Mouse (Mus musculus) stomach, embryonic 15.5 days (tissue): Measurements from ENCODE around the gene Limch1. TPM values are rescaled to one million over a fixed set of nuclear protein-coding genes. Genes with fewer than 3 reads are reported as not detected.
A peak's percentile ranks its signal among the peaks of the same experiment; 100 is the strongest.

ENCODE experiments used
- ATAC-seq: fragments of 200-750 bp; cut with Nextera tagmentation; 2 replicates; pipeline ENCODE4 v1.8.0; 2017; ENCODE audit warnings: low read depth, moderate number of reproducible peaks, moderate TSS enrichment; ENCODE audit not compliant: insufficient read depth, low FRiP score
- H3K27ac ChIP-seq: fragments of 300-500 bp; sonication (generic); 2 replicates; pipeline ENCODE4 v1.5.1; 2015; ENCODE audit warnings: mild to moderate bottlenecking, inconsistent platforms
- H3K27me3 ChIP-seq: fragments of 300-500 bp; sonication (generic); replicated peaks from 2 replicates; pipeline ENCODE4 v1.6.1; 2015; ENCODE audit warnings: inconsistent platforms
- H3K36me3 ChIP-seq: fragments of 300-500 bp; sonication (generic); 2 replicates; pipeline ENCODE4 v1.6.1; 2015; ENCODE audit warnings: inconsistent platforms
- H3K4me1 ChIP-seq: fragments of 300-500 bp; sonication (generic); 2 replicates; pipeline ENCODE4 v1.6.1; 2015; ENCODE audit warnings: inconsistent platforms
- H3K4me2 ChIP-seq: fragments of 300-500 bp; sonication (generic); 2 replicates; pipeline ENCODE4 v1.6.1; 2015; ENCODE audit warnings: mild to moderate bottlenecking, inconsistent platforms
- H3K4me3 ChIP-seq: fragments of 300-500 bp; sonication (generic); replicated peaks from 2 replicates; pipeline ENCODE4 v1.5.1; 2015; ENCODE audit warnings: inconsistent platforms
- H3K9ac ChIP-seq: fragments of 300-500 bp; sonication (generic); 2 replicates; pipeline ENCODE4 v1.6.1; 2015; ENCODE audit warnings: inconsistent platforms
- H3K9me3 ChIP-seq: fragments of 300-500 bp; sonication (generic); 2 replicates; pipeline ENCODE4 v1.6.1; 2016; ENCODE audit warnings: inconsistent platforms
- WGBS: fragments of 180-500 bp; shearing (Covaris S2); methylation state at CpG from one replicate; pipeline ENCODE4 v1.1.7; 2015; 5-methylcytosine and 5-hydroxymethylcytosine counted together
- polyA plus RNA-seq: library from polyadenylated mRNA; unstranded; fragments of >200 nt; fragmentation: Nextera tagmentation; extraction: Ambion mirVana; gene quantifications from 2 replicates; pipeline ENCODE4 v1.2.1, GENCODE M21; 2015

The Limch1 gene
- polyA plus RNA-seq, 1 experiment from 2014 or later: 10.8 TPM

DNA sequence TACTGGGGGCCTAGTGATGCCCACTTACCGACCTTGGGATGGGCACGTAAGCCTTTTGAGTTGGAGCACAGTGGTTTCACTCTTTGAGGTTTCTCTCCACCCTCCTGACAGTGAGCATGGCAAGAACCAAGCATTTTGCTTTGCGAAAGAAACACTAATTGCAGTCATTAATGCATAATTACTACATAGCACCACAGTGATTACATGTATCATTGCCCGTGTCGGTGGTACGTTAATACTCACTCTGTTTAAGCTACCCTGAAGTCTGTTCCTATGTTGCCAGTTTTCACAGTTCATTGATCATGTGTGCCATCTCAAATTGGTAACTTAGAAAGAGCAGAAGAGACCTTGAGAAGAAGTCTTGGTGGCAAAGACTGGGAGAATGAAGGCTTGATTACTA, 127.1 kb downstream of the Limch1 start:
- Histone ChIP-seq H3K9me3 (no peaks in the 10 kb centered on the region), H3K4me1 (no peaks in the 10 kb centered on the region), H3K27ac (no peak overlapping the region), H3K36me3 (no peaks in the 10 kb centered on the region), H3K9ac (no peak overlapping the region), H3K27me3 (no peaks in the 10 kb centered on the region), H3K4me3 (no peak overlapping the region), H3K4me2 (no peak overlapping the region)
- ATAC-seq: no peak
- 95% methylated on average over 6 of the region's 6 CpGs for WGBS

DNA sequence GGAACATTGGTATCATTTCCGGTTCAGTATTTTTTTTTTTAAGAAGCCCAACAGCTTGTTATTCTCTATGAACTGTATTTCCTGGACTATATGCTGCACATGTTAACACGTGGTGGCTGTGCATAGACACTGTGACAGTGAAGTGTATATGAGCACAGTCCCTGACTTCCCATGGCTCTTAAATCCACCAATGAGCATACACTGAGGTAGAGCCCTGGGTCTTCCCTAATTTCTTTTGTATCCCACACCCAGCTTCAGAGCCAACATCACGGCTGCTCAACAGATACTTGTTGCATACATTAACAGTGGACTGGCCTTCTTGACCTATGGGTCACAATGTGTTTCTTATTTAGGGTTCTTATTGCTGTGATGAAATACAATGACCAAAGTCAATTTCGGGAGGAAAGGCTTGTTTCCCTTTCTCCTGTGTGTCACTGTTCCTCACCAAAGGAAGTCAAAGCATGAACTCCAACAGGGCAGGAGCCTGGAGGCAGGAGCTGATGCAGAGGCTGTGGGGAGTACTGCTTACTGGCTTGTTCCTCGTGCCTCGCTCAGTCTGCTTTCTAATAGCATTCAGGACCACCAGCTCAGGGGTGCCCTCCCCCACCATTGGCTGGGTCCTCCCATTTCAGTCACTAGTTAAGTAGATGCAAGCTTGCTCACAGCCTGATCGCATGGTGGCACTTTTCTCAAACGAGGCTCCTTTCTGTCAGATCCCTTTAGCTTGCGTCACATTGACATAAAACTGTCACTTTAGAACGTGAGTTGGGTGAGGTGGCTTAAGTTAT, 130.6 kb downstream of the Limch1 start:
- H3K36me3 ChIP-seq: no peaks in the 10 kb centered on the region
- no peaks in the 10 kb centered on the region for H3K27me3 ChIP-seq
- H3K9me3 ChIP-seq: no peaks in the 10 kb centered on the region
- no peak overlapping the region for H3K4me3 ChIP-seq
- H3K27ac ChIP-seq: no peak overlapping the region
- no peak overlapping the region for H3K9ac ChIP-seq
- H3K4me1 ChIP-seq: no peaks in the 10 kb centered on the region
- 66% methylated on average over 10 of the region's 10 CpGs for whole genome bisulfite sequencing
- ATAC-seq: no peak
- no peak overlapping the region for H3K4me2 ChIP-seq

DNA sequence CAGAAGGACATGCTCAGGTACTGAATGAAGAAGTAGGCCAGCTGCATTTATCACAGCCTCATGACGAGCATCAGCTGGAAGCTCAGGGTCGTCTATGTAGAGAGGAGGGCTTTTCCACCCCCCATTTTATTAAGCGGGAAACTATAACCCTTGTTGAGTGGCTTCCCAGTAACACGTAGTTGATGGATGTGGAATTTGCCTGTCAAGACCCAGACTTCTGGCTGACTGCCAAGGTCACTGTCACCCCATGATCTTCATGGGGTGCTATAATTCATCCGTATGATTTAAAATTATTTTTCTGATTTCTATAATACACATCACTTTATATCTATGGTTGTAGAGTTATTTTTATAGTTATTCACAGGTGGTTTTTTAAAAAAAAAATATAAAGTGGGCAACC, 131.4 kb downstream of the Limch1 start:
- Histone ChIP-seq H3K9me3 (no peaks in the 10 kb centered on the region), H3K4me2 (no peak overlapping the region), H3K4me3 (no peak overlapping the region), H3K9ac (no peak overlapping the region), H3K27me3 (no peaks in the 10 kb centered on the region), H3K36me3 (no peaks in the 10 kb centered on the region), H3K27ac (no peak overlapping the region), H3K4me1 (no peaks in the 10 kb centered on the region)
- 50% methylated on average over 5 of the region's 5 CpGs for WGBS
- no peak for ATAC-seq

DNA sequence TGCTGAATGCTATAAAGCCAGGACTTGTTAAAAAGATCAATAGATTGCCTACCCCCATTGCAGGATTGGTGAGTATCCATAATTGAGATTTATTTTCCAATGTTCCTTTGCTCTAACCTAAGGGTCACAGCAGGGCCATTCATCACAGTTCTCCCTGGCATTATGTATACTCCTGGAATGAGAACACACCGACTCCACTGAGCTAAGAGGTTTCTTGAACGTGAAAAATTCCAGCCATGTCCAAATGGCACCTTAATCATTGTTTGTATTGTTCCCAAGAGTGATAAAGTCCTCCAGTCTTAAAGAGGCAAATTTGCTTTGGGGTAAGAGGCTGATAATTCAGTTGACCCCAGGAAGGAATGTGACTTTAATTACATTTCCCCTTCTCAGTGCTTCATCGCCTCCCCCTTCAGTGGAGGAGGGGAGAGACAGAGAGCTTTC, 136.3 kb downstream of the Limch1 start:
- Histone ChIP-seq H3K4me1 (no peaks in the 10 kb centered on the region), H3K27ac (no peak overlapping the region), H3K27me3 (no peaks in the 10 kb centered on the region), H3K9me3 (no peaks in the 10 kb centered on the region), H3K4me2 (no peak overlapping the region), H3K4me3 (no peak overlapping the region), H3K9ac (no peak overlapping the region), H3K36me3 (no peaks in the 10 kb centered on the region)
- WGBS: 15% methylated on average over 3 of the region's 3 CpGs
- peak; percentile 63 for ATAC-seq

DNA sequence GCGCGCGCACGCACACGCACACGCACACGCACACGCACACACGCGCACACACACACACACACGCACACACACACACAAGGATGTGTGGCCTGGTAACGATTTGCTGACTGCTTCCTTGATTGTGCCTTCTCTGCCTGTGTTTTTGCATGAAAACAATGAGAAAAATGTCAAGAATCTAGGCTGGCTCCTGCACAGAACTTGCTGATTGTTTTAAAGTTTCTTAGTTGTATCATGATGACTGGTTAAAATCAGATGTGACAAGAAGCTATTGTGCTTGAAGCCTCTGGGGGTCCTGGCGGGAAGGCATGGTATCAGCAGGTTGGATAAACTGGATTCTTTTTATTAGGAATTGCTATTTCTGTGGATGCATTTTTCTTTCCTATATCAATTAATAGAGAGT, 137.1 kb downstream of the Limch1 start:
- no peaks in the 10 kb centered on the region for H3K9me3 ChIP-seq
- no peak for ATAC-seq
- H3K4me2 ChIP-seq: no peak overlapping the region
- no peaks in the 10 kb centered on the region for H3K36me3 ChIP-seq
- no peak overlapping the region for H3K4me3 ChIP-seq
- WGBS: 83% methylated on average over 13 of the region's 13 CpGs
- H3K9ac ChIP-seq: no peak overlapping the region
- no peak overlapping the region for H3K27ac ChIP-seq
- no peaks in the 10 kb centered on the region for H3K27me3 ChIP-seq
- H3K4me1 ChIP-seq: no peaks in the 10 kb centered on the region

DNA sequence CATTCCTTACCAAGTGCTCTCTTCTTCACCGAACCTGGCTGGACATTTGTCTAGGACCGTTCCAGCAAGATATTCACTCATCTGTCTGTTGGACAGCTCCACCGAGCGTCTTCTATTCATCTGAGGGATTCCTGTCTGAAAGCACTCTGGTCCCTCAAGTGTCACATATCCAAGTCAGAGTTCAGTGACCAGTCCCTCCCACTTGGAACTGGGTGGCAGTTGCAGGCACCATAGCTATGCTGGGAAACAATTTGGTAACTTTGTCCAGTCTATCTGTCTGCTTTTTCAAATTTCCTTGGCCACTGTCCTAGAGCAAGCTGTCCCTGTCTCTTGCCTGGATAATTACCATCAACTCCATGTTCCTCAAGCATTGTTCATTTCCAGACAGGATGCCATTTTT, 138.9 kb downstream of the Limch1 start:
- no peak overlapping the region for H3K27ac ChIP-seq
- no peaks in the 10 kb centered on the region for H3K27me3 ChIP-seq
- H3K4me2 ChIP-seq: no peak overlapping the region
- no peak overlapping the region for H3K9ac ChIP-seq
- H3K4me3 ChIP-seq: no peak overlapping the region
- no peak for ATAC-seq
- no peaks in the 10 kb centered on the region for H3K4me1 ChIP-seq
- WGBS: 66% methylated on average over 4 of the region's 4 CpGs
- no peaks in the 10 kb centered on the region for H3K36me3 ChIP-seq
- no peaks in the 10 kb centered on the region for H3K9me3 ChIP-seq

DNA sequence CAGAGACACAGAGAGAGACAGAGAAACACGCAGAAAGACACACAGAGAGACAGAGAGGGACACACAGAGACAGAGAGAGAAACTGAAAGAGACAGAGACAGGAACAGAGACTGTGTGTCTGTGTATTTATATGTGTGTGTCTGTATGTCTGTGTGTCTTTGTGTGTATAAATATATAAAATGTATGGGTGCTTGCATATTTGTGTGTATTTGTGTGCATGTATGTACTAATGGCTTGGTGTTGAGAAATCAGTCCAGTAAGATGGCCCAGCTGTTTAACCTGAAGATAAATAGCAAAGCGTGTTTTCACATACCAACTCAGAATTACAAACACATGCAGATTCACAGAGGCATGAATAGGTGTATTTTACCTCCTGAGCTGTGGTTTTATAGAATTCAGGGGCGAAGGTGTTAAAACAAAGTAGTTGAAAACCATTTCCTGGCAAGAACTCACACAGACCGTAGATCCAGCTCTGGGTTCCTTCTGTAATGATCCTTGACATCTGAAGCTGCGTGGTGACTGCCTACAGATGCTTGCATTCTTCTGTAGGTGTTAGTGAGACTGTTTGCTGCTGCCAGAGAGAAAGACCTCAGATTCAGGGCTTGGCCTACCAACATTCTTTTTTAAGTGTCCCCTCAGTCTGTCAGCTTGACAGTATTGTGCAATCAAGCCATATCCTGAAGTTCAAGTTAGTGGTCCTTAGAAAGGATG, 140.9 kb downstream of the Limch1 start:
- Histone ChIP-seq H3K9ac (no peak overlapping the region), H3K27ac (no peak overlapping the region), H3K9me3 (no peaks in the 10 kb centered on the region), H3K4me2 (no peak overlapping the region), H3K36me3 (no peaks in the 10 kb centered on the region), H3K4me3 (no peak overlapping the region), H3K4me1 (no peaks in the 10 kb centered on the region), H3K27me3 (no peaks in the 10 kb centered on the region)
- ATAC-seq: no peak
- WGBS: 74% methylated on average over 5 of the region's 5 CpGs

DNA sequence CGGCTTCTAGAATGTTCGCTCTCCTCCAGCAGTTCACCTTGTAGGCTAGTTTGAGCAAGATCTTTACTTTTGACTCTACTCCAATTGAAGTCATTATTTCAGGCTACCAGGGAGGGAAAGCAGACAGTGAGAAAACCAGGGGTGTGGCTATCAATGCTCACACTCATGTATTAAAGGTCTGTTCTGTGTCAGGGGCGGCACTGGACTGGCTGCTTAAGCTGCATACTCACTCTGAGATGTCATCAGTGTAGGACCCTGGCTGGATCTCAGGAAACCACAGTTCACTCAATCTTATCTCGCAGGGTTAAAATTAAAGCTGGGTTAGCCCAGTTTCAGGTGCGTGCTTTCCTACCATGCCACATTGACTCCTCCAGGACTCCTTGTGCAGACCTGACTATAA, 142.4 kb downstream of the Limch1 start:
- H3K4me3 ChIP-seq: no peak overlapping the region
- H3K27ac ChIP-seq: no peak overlapping the region
- H3K9me3 ChIP-seq: no peaks in the 10 kb centered on the region
- 85% methylated on average over 5 of the region's 5 CpGs for WGBS
- no peak for ATAC-seq
- H3K4me1 ChIP-seq: no peaks in the 10 kb centered on the region
- no peak overlapping the region for H3K4me2 ChIP-seq
- H3K9ac ChIP-seq: no peak overlapping the region
- no peaks in the 10 kb centered on the region for H3K36me3 ChIP-seq
- no peaks in the 10 kb centered on the region for H3K27me3 ChIP-seq

DNA sequence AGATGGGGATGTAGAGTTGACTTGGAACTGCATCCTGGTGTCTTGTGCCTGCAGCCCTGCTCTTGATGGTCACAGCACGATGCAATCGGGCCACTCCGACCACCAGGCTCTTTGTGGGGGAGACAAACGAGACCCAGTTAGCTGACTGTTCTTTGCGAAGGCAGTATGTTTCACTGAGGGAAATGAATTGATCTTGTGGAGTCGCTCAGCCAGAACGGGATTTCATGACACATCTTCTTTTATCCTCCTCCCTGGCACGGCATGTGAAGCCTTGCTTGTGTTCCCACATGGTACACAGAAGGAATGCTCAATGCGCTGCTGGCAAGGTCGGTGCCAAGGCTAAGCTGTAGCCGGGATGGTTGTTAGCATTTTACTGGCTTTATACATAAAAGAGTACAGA, 143.7 kb downstream of the Limch1 start:
- H3K4me3 ChIP-seq: no peak overlapping the region
- no peaks in the 10 kb centered on the region for H3K36me3 ChIP-seq
- H3K27ac ChIP-seq: no peak overlapping the region
- no peak for ATAC-seq
- H3K9me3 ChIP-seq: no peaks in the 10 kb centered on the region
- no peak overlapping the region for H3K9ac ChIP-seq
- 90% methylated on average over 11 of the region's 11 CpGs for WGBS
- H3K4me1 ChIP-seq: no peaks in the 10 kb centered on the region
- H3K27me3 ChIP-seq: no peaks in the 10 kb centered on the region
- H3K4me2 ChIP-seq: no peak overlapping the region

DNA sequence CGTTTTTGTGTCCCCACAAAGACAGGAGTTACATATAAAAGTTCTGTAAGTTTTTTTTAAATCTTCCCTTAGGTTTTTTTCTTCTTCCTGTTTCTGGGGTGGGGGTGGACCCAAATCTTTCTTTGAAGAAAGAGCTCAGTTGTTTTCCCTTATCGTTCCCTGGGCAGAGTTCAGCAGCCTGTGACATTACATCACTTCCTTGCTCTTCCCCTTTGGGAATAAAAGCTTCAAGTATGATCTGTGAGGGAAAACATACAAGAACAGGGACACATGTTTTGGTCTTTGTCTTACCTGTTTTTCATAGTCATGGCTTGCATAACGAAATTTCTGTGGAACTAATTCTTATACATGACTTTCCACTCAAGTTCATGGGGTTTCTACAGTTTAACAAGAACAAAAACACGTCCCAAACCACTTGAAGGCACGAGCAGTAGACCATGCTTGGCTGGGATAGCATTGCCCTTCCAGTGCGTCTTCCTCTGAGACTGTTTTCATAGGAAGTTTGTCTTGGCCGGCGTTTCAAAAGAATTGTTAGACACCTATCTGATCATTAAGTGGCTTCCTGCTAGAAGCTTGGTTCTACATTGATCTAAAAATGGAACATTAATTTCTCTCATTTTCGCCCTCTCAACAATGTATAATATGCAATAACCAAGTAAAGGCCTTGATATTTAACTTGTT, 150.0 kb downstream of the Limch1 start:
- ATAC-seq: no peak
- H3K4me3 ChIP-seq: no peak overlapping the region
- no peak overlapping the region for H3K9ac ChIP-seq
- H3K9me3 ChIP-seq: no peaks in the 10 kb centered on the region
- no peaks in the 10 kb centered on the region for H3K36me3 ChIP-seq
- H3K27ac ChIP-seq: no peak overlapping the region
- H3K4me2 ChIP-seq: no peak overlapping the region
- no peaks in the 10 kb centered on the region for H3K4me1 ChIP-seq
- H3K27me3 ChIP-seq: no peaks in the 10 kb centered on the region
- 80% methylated on average over 9 of the region's 9 CpGs for WGBS

DNA sequence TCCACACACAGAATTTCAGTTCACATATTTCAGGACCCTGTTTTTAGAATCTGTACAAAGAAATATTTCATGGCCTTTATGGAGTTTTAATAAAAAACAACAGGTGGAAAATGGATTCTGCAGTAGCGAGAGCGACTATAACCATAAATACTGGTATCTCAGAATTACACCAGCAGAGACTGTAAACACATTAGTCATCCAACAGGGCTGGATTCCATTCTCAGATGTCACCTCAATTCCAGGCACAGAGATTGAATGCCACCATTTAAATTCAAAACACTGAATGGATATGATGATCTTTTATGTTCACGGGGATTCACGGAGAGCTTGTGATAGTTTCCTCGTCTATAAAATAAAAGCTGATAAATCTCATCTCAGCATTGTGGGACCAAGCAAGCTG, 152.0 kb downstream of the Limch1 start:
- no peak overlapping the region for H3K9ac ChIP-seq
- no peak for ATAC-seq
- 61% methylated on average over 5 of the region's 5 CpGs for WGBS
- no peaks in the 10 kb centered on the region for H3K4me1 ChIP-seq
- H3K36me3 ChIP-seq: no peaks in the 10 kb centered on the region
- no peaks in the 10 kb centered on the region for H3K9me3 ChIP-seq
- no peak overlapping the region for H3K4me2 ChIP-seq
- H3K4me3 ChIP-seq: no peak overlapping the region
- H3K27ac ChIP-seq: no peak overlapping the region
- no peaks in the 10 kb centered on the region for H3K27me3 ChIP-seq

DNA sequence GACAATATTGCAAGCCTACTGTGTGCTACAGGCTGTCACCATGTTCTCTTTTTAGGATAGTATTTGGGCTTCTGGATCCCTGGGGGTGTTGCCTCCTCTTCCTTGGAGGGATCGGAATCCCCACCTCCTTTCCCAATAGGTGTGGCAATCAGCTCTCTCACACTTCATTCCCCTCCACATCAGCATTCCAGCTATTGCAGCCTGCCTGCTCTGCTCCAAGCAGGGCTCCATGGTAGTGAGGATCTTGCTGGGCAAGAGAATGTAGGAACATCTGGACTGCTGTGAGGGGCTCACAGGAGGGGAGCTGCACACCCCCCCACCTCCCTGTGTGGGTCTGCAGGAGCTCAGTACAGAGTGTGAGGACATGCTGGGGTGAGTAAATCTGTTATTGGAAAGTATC, 152.6 kb downstream of the Limch1 start:
- no peaks in the 10 kb centered on the region for H3K36me3 ChIP-seq
- H3K9ac ChIP-seq: no peak overlapping the region
- WGBS: 67% methylated on average over 1 of the region's 1 CpGs
- no peak overlapping the region for H3K4me2 ChIP-seq
- H3K27ac ChIP-seq: no peak overlapping the region
- H3K27me3 ChIP-seq: no peaks in the 10 kb centered on the region
- ATAC-seq: no peak
- no peak overlapping the region for H3K4me3 ChIP-seq
- no peaks in the 10 kb centered on the region for H3K9me3 ChIP-seq
- H3K4me1 ChIP-seq: no peaks in the 10 kb centered on the region
